Mouse (Mus musculus) megakaryocyte, embryonic 14.5 days (primary cell): ENCODE results near the gene Fgd5.

Experiments used
- FLI1 ChIP-seq: IDR thresholded peaks from 2 replicates; pipeline ENCODE4 v1.6.1; 2012; ENCODE audit warnings: low read length, inconsistent platforms, mixed read lengths
- GATA1 ChIP-seq: IDR thresholded peaks from 3 replicates; pipeline ENCODE4 v1.6.1; 2012; ENCODE audit warnings: mixed read lengths, low read length, inconsistent platforms, borderline replicate concordance

GRCm38 (mm10) chr6:92092737-92093136 lies 114.1 kb downstream of the Fgd5 start:
- no peak for TF ChIP-seq FLI1
- TF ChIP-seq GATA1 = no peak
